Mouse (Mus musculus): ENCODE data around the gene Pcp4l1.

DNA sequence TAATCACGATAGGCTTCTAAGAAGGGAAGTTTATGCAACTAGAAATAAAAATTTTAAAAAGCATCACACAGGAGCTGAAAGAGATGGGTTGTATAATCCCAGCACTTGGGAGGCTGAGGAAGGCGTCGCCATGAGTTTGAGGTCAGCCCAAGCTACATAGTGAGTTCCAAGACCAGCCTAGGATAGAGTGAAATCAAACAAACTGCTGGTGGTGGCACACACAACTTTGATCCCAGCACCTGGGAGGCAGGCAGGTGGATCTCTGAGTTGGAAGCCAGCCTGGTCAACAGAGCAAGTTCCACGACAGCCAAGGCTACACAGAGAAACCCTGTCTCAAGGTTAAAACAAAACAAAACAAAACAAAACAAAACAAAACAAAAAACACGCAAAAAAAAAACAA, 36.3 kb upstream of the Pcp4l1 start:
- TF ChIP-seq CTCF (conservative IDR thresholded peaks at IDR 0.05; ENCODE audit: low read length) (no peak), NANOG (IDR thresholded peaks at IDR 0.05; ENCODE audit: borderline replicate concordance, low read length) (no peak), POU5F1 (IDR thresholded peaks at IDR 0.05; ENCODE audit: borderline replicate concordance, low read length) (no peak)
